Mouse (Mus musculus): ENCODE measurements around the gene Plxna2.
A peak's percentile ranks its signal among the peaks of the same experiment; 100 is the strongest.

The Plxna2 gene

DNA sequence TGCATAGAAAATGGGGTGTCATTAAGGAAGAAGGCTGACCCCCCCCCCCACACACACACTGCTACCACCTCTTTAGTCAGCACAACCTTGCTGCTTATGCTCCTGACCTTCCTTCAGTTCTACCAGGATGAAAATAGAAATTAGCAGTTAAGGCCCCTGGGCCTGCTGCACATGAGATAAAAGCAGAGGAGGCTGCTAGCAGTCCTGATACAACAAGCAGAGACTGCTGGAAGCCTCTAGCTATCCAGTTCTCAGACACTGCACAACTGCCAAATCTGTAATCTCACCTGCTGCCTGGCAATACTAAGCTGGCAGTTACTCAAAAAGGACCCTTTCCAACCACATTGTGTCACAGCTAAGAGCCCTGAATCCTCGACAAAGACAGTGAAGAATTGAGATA lies 197.5 kb downstream of the Plxna2 start:
- no peak for DNase-seq (ENCODE audit: low read depth, low spot score)

DNA sequence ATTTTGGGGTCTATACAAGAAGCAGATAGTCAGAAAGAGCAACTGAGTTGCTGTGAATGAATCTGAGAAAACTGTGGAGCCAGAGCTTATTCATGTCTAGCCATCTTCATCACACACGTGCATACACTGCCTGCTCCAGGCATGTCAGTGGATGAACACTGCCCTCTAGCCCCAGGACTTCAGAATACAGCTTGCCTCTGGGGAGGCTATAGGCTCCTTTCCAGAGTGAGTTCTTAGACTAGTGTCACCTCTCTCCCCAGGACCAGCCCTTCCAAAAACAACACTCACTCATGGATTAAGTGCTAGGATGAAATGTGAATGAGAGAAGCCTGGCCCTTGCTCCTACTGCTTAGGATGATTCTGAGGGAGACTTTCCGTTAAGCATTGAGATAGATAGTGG lies 198.9 kb downstream of the Plxna2 start:
- DNase-seq (ENCODE audit: low read depth, low spot score): peak; percentile 31

DNA sequence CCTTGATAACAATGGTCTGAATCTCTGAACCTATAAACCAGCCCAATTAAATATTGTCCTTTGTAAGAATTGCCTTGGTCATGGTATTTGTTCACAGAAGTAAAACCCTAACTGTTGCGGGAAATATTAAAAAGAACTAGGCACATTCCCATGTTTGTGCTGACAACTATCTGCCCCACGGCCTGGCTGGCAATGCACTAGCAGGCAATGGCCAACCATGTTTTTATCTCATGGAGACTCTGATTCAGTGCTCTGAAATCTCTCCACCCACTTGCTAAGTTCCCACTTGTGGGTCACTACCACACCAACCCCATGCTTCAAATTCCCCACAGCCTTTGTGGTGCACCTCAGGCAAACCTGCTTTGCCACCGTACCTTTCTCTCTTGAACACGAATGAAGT lies 202.9 kb downstream of the Plxna2 start:
- no peak for DNase-seq (ENCODE audit: low read depth, low spot score)

DNA sequence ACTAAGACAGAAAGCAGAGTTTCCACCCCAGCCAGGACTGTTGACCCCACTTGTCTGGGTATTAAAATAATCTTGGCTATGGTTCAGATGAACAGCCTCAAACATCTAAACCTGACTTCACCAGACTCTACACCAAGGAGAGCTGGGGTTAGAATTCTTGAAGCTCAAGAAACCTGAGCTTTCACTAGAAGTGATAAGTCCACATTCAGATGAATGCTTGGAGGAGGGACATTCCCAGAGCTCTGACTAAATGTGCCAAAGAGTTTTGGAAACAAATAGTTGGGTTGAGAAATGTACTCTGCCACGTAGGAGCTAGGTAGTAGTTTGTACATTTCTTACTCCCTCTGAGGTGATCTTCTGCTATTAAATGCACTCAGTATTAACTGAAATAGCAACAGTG lies 203.7 kb downstream of the Plxna2 start:
- DNase-seq (ENCODE audit: low read depth, low spot score): no peak

DNA sequence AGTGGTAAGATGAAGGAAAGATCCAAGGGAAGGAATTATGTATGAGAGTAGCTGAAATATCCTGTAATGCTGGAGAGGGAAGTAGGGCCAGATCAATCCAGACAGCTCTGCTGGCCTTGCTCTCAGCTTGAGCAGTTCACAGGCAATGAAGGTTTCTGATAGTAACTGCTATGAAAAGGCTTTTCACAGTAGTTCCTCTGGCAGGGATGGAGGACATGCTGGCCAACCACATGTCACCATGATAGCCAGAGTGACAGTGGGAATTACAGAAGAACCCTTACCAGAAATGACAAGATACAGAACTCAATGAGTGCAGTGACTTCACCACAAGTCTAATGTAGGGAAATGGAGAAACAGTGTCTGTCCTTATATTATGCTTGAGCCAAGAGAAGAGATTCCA lies 210.3 kb downstream of the Plxna2 start:
- DNase-seq (ENCODE audit: low read depth, low spot score): no peak

DNA sequence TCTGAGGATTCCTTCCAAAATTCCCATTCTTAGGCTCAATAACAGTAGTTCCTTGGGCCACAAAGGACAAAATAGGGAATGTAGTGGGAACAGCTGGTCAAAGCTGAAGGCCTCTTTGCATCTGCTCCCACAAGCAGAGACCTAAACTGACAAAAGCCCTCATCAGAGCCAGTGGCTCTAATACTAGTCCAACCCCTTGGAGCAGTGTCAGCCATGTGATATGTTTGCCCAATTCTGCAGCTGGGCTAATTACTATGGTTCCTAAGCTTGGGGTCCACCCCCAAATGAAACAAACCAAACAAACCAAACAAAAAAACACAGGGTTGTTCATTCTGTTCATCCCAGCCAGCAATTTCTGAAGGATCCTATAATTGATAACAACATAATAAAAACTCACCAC lies 217.2 kb downstream of the Plxna2 start:
- no peak for DNase-seq (ENCODE audit: low read depth, low spot score)

DNA sequence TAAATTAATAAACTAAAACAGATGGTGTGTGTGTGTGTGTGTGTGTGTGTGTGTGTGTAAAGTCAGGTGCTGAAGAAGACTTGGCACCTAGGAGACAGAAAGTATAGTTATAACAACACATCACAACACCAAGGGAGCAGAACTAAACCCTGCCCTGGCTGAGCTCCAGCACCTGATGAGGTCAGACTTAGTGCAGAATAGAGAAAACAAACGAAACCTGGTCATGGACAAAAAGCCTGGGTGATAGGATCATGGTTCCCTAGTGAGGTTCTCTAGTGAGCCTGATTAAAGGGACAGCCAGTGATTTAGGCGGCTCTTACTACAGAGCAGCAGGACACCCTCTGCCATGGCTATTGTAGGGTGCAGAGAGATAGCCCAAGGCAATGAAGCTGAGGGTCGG lies 218.2 kb downstream of the Plxna2 start:
- DNase-seq (ENCODE audit: low read depth, low spot score): no peak

DNA sequence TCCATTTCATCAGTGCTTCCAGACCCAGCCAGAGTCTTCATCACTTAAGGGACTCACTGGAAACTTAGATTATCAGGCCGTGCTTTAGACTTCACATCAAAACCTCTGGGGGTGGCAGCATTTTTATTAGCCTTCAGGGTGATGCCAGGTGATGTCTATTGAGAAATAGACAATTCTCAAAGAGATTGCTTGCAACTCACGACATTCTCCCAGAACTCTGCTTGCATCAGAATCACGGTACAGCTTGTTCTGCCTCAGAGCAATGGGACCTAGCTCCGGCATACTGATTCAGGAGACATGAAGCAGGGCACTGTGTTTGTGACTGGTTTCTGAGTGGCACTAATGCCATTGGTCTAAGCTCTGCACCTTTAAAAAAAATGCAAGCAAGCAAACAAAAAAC lies 218.7 kb downstream of the Plxna2 start:
- DNase-seq (ENCODE audit: low read depth, low spot score): no peak

DNA sequence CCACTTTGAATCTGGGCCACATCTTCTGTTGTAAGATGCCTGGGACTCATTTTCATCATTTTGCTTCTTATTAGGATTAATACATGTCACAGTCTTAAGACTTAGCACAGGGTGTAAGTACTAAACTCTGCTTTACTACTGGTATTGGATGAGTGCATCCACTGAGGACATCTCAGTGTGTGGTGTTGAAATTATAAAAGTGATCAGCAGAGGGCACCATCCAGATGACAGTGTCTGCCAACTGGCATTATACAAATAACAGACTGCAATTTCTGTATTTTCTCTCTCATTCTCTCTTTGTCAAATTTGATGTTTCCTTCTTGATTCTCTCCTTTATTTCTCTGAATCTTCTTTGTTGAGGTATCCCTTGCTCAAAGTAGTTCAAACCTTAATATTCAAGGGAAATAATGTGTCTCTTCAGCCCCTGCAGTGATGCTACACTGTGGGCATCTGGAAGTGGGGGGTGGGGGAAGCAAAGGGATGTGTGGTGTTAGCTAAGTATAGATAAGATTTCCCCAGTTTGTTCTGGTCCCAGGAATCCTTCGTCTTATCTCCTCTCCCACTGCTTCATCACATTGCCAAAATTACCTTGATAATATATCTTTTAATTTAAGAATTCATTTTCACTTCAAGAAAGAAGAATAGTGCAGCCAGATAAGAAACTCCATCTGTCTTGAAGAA lies 221.4 kb downstream of the Plxna2 start:
- DNase-seq (ENCODE audit: low read depth, low spot score): no peak

DNA sequence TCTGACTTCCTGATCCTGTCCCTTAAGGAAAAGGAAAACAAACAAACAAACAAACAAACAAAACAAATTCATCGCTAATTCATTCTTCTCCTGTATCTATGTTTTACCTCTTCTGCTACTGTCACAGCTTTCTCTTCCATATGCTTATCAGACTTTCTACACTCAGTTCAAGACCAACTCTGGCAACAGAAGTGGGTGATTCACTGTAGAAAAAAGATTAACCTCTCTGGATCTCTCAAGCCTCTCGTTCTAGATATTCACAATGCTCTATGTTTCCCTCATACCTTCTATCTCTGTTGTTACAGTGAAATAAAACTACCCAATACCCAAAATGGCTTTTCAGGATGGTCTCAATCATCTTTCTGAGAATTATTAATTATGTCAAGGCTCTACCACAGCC lies 225.0 kb downstream of the Plxna2 start:
- no peak for DNase-seq (ENCODE audit: low read depth, low spot score)

DNA sequence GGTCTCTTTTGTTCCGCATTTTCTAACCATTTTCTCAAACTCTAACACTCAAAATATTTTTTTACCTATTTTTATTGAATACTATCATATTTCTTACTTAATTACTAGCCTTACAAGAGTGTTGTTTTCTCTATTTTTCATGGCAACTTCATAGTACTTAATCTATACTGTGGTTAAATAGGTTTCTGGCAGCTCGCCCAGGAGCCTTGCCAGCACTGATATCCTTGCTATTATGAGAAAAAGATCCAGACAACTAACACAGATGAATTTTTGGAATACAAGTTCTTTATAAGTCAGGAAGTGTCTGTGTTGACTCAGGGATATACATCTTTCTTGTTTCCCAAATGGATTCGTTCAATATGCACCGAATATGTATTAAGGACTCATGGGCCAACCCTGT lies 229.0 kb downstream of the Plxna2 start:
- no peak for DNase-seq (ENCODE audit: low read depth, low spot score)

DNA sequence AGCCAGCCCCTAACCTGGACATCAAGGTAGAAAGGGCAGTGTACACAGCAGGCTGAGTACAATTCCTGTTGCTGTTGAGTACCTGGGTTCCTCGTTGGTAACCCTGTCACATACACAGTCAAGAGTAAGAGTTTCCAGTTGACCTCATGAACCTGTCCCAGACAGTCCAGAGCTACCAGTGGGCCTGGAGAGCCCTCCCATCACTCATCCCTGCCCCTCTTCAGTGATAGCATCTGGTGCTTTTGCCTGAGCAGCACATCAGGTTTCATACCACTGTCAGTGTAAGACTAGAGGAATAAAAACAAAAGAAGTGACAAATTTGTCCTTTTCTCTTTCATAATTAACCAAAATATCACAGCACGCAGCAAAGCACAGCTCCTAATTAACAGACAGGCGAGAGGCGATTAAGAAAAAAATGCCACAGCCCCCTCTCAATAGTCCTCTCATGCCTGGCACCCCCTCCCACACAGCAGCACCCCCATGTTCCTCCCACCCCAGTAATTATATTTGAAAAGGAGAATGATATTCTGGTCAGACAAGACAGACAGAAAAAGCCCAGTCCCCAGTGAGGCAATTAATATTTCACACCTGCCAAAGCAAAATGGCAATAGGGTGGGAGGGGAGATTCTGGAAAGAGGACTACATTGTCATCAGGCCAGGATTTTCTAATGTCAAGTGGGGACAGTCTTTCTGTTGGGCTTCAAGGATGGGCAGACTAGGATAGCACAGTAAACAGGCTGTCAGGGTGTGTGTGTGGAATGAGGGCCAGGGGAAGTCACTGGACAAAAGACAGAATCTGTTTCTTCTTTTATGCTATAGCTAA lies 233.4 kb downstream of the Plxna2 start:
- DNase-seq (ENCODE audit: low read depth, low spot score): no peak

DNA sequence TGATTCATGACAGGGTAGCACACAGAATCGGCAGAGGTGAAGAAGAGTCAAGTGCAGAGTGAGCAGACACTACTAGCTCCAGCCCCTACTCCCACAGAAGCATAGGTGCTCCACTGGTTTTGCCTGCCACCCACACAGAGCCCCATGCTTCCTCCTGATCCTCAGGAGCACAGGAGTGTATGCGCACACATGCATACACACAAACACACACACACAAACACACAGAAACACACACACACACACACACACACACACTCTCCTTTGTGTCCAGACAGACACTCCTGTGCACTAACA lies 234.0 kb downstream of the Plxna2 start:
- no peak for DNase-seq (ENCODE audit: low read depth, low spot score)
